Mouse (Mus musculus): Measurements from ENCODE around the gene Hs2st1. TPM values are rescaled to one million over a fixed set of nuclear protein-coding genes. Genes with fewer than 3 reads are reported as not detected.

Hs2st1 gene
- polyA plus RNA-seq, 1 experiment from 2014 or later: 15.3 TPM

DNA sequence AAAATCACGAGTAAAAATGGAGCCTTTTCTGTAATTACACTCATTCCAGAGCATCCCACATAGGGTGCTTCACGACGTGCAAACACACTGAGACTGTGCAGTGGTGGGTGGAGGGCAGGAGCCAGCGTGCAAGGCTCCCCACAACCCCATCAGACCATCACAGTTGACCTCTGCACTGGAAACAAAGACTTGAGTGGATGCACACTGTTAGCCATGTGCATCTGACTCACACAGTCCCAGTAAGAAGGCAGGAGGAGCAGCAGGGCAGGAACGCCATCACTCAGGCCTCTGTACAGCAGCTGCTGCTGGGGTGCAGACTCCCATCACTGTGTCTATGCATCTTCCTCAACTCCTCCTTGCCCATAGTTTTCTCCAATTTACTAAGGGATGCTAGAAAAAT is 75.1 kb downstream of the Hs2st1 start:
- H3K4me1 ChIP-seq: no peaks in the 10 kb centered on the region
- no peak for ATAC-seq (ENCODE audit: insufficient number of reproducible peaks, low FRiP score, low TSS enrichment, low read depth)
- no peaks in the 10 kb centered on the region for H3K27me3 ChIP-seq
- no peak overlapping the region for H3K4me3 ChIP-seq (replicated peaks)
- H3K9me3 ChIP-seq (replicated peaks): no peaks in the 10 kb centered on the region
- H3K36me3 ChIP-seq: no peaks in the 10 kb centered on the region
- H3K4me2 ChIP-seq (replicated peaks): no peak overlapping the region
- H3K9ac ChIP-seq: no peak overlapping the region
- 67% methylated on average over 5 of the region's 5 CpGs for WGBS
- no peak overlapping the region for H3K27ac ChIP-seq (replicated peaks)

DNA sequence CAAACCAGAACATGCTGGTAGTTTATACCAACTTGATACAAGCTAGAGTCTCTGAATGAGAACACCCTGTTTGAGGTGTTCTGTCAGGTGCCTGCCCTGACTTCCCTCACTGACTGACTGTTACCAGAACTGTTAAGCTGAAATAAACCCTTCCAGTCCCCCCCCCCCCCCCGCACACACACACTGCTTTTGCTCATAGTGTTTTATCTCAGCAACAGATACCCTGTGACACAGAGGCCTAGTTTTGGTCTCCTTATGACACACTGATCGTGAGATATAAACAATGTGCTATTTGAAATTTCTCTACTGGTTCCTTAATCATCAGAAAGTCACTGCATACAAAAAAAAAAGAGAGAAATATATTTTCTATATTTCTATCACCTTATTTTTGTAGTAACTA is 81.2 kb downstream of the Hs2st1 start:
- Histone ChIP-seq H3K27me3 (no peaks in the 10 kb centered on the region), H3K36me3 (no peaks in the 10 kb centered on the region), H3K9me3 (replicated peaks) (no peaks in the 10 kb centered on the region), H3K4me2 (replicated peaks) (no peak overlapping the region), H3K4me1 (no peaks in the 10 kb centered on the region), H3K9ac (no peak overlapping the region), H3K27ac (replicated peaks) (no peak overlapping the region), H3K4me3 (replicated peaks) (no peak overlapping the region)
- 84% methylated on average over 2 of the region's 2 CpGs for WGBS
- no peak for ATAC-seq (ENCODE audit: insufficient number of reproducible peaks, low FRiP score, low TSS enrichment, low read depth)

DNA sequence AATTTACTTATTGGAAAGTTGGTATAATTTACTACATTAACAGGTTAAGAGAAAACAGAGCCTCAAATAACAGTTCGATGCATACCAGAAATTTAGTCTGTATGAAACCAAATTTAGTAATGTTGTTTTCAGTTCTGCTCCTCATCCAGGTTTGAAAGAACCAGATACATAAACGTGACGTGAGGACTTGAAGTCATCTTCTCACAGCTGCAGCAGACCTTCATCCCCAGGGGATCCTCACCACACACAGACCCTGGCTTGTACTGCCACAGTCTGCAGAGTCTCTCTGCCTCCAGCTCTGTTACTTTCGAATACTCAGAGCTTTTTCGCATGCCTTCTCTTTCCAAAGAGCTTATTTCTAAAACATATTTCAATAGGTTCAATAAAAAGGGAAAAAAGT is 89.4 kb downstream of the Hs2st1 start:
- Histone ChIP-seq H3K9me3 (replicated peaks) (no peaks in the 10 kb centered on the region), H3K9ac (no peak overlapping the region), H3K4me1 (peaks cover 10% of the 10 kb centered on the region), H3K4me2 (replicated peaks) (no peak overlapping the region), H3K27me3 (no peaks in the 10 kb centered on the region), H3K36me3 (no peaks in the 10 kb centered on the region), H3K4me3 (replicated peaks) (no peak overlapping the region), H3K27ac (replicated peaks) (no peak overlapping the region)
- ATAC-seq (ENCODE audit: insufficient number of reproducible peaks, low FRiP score, low TSS enrichment, low read depth): no peak
- 58% methylated on average over 5 of the region's 5 CpGs for WGBS

DNA sequence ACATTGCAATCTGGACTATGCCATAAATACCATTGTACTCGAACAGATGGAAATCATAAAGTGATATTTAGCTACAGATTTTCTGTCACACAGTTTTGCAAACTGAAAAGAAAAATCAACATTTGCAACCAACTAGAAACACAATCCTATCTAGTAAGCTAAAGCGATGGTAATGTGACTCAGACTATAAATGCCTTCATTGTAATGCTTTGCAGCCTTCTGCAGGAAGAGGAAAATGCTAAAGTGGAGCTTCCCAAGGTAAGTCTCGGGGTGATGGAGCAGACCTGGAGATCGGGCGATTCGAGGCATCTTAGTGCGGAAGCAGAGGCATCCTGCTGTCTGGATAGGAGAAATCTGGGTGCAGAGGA is 91.6 kb downstream of the Hs2st1 start:
- Histone ChIP-seq H3K9ac (no peak overlapping the region), H3K27me3 (no peaks in the 10 kb centered on the region), H3K4me3 (replicated peaks) (no peak overlapping the region), H3K4me2 (replicated peaks) (no peak overlapping the region), H3K27ac (replicated peaks) (no peak overlapping the region), H3K4me1 (peaks cover 10% of the 10 kb centered on the region), H3K9me3 (replicated peaks) (no peaks in the 10 kb centered on the region), H3K36me3 (no peaks in the 10 kb centered on the region)
- ATAC-seq (ENCODE audit: insufficient number of reproducible peaks, low FRiP score, low TSS enrichment, low read depth): no peak
- 58% methylated on average over 7 of the region's 7 CpGs for WGBS

DNA sequence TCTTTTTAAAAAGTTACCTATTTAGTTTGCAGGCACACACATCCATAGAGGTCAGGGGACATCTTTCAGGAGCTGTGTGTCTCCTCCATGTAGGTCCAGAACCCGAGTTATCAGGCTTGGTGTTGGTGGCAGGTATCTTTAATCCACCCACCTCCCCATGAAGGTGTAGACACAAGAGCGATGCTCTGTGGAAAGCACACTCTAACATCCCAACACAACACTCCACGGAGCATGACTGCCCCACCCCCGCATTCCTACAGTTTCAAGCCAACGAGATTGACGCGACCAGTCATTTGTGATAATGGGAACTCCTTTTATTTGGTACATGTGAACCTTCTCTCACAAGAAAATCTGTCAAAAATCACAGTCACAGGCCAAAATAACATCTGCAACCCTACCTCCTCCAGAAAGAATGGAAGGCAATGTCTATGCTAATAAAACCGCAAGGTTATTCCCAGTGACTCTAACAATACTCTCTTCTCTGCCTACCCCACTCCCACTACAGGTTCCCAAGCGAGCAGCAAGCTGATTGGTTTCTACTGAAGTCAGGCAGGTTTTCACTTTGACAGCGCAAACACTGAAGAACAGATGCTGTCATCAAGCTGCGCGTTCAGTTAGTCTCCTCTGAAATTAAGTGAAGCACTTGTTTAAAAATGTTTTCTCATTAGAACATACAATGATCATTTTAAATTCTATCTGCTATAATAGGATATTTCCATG is 92.1 kb downstream of the Hs2st1 start:
- no peaks in the 10 kb centered on the region for H3K9me3 ChIP-seq (replicated peaks)
- no peaks in the 10 kb centered on the region for H3K36me3 ChIP-seq
- no peak overlapping the region for H3K27ac ChIP-seq (replicated peaks)
- no peak overlapping the region for H3K4me2 ChIP-seq (replicated peaks)
- ATAC-seq (ENCODE audit: insufficient number of reproducible peaks, low FRiP score, low TSS enrichment, low read depth): no peak
- peaks cover 10% of the 10 kb centered on the region for H3K4me1 ChIP-seq
- WGBS: 76% methylated on average over 12 of the region's 12 CpGs
- no peak overlapping the region for H3K4me3 ChIP-seq (replicated peaks)
- no peaks in the 10 kb centered on the region for H3K27me3 ChIP-seq
- no peak overlapping the region for H3K9ac ChIP-seq

DNA sequence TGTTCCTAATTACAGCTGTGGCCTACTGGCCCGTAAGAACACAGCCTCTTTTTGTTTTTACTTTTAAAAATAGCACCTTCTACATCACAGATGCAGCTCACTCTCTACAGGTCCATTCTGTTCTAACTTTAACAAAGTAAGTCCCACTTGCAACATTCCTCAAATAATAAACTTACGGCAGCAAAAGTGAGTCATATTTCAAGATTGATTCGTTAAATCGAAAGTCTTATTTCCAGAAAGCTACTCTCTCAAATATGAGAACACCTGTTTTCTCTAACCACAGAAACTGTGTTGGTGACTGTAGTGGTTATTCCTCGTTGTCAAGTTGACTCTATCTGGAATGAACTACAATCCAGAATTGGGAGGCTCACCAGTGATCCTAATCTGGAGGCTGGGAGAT is 94.1 kb downstream of the Hs2st1 start:
- Histone ChIP-seq H3K4me2 (replicated peaks) (no peak overlapping the region), H3K4me3 (replicated peaks) (no peak overlapping the region), H3K9ac (no peak overlapping the region), H3K36me3 (no peaks in the 10 kb centered on the region), H3K4me1 (peaks cover 16% of the 10 kb centered on the region), H3K27me3 (no peaks in the 10 kb centered on the region), H3K27ac (replicated peaks) (no peak overlapping the region), H3K9me3 (replicated peaks) (no peaks in the 10 kb centered on the region)
- no peak for ATAC-seq (ENCODE audit: insufficient number of reproducible peaks, low FRiP score, low TSS enrichment, low read depth)
- 85% methylated on average over 5 of the region's 5 CpGs for WGBS

DNA sequence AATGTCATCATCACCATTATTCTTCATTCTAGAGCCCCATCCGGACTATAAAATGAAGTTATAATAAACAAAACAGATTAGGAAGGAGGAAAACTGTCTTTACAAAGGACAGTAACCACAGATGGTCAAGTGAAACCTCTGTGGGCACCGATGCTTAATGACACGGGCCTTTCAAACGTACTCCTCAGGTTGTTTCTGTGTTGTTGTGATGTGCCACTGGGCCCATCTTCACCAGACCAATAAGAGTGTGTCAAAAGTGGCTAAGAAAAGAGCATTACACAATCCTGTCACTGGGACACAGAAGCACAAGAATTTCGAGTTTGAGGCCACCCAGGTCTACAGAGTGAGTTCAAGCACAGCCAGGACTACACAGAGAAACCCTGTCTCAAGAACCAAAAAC is 95.3 kb downstream of the Hs2st1 start:
- Histone ChIP-seq H3K4me3 (replicated peaks) (no peak overlapping the region), H3K4me1 (peaks cover 16% of the 10 kb centered on the region), H3K4me2 (replicated peaks) (no peak overlapping the region), H3K27ac (replicated peaks) (no peak overlapping the region), H3K27me3 (no peaks in the 10 kb centered on the region), H3K9ac (no peak overlapping the region), H3K9me3 (replicated peaks) (no peaks in the 10 kb centered on the region), H3K36me3 (no peaks in the 10 kb centered on the region)
- 85% methylated on average over 5 of the region's 5 CpGs for WGBS
- ATAC-seq (ENCODE audit: insufficient number of reproducible peaks, low FRiP score, low TSS enrichment, low read depth): no peak

DNA sequence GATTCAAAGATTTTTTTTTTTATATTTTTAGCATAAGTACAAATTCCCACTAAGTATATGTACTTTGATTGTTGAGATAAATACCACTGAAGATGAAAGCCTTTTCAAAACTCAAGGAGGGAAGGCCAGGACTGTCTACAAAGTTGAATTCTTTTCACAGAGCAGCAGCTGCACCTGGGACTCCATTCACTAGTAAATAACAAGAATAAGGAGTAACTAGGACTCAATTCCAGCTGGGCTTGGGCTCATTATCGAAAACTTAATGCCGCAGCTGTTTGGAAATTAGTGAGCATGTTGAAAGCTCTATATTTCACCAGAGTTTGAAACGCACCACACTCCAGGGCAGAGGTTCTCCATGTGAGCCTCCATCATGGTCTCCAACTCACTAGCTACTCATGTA is 98.0 kb downstream of the Hs2st1 start:
- no peaks in the 10 kb centered on the region for H3K27me3 ChIP-seq
- H3K36me3 ChIP-seq: no peaks in the 10 kb centered on the region
- no peak overlapping the region for H3K27ac ChIP-seq (replicated peaks)
- 0 out of 2 replicates have a peak, but pooled peaks cover 6% of the 10 kb centered on the region for H3K4me1 ChIP-seq
- H3K4me2 ChIP-seq (replicated peaks): no peak overlapping the region
- no peaks in the 10 kb centered on the region for H3K9me3 ChIP-seq (replicated peaks)
- WGBS: 80% methylated on average over 3 of the region's 3 CpGs
- no peak overlapping the region for H3K9ac ChIP-seq
- H3K4me3 ChIP-seq (replicated peaks): no peak overlapping the region
- no peak for ATAC-seq (ENCODE audit: insufficient number of reproducible peaks, low FRiP score, low TSS enrichment, low read depth)

DNA sequence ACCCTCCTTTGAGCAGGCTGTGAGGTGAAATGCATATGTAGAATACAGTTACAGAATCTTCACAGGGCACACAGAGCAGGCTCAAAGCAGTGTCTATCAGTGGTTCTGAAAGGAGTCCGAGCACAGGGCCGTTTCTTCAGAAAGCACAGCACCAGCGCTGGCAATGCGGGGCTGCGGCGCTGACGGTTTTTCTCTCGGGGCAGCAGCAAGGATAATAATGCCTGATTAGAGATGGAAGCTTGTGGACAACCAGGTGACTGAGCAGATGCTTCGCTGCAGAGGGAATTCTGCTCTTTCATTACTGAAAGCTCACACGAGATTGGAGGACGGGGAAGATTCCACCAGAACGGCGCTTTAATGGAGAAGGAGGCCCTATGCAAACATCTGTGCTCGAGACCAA is 99.1 kb downstream of the Hs2st1 start:
- Histone ChIP-seq H3K27ac (replicated peaks) (no peak overlapping the region), H3K4me1 (0 out of 2 replicates have a peak, but pooled peaks cover 6% of the 10 kb centered on the region), H3K27me3 (no peaks in the 10 kb centered on the region), H3K4me3 (replicated peaks) (no peak overlapping the region), H3K36me3 (no peaks in the 10 kb centered on the region), H3K9ac (no peak overlapping the region), H3K9me3 (replicated peaks) (no peaks in the 10 kb centered on the region), H3K4me2 (replicated peaks) (no peak overlapping the region)
- WGBS: 55% methylated on average over 14 of the region's 14 CpGs
- no peak for ATAC-seq (ENCODE audit: insufficient number of reproducible peaks, low FRiP score, low TSS enrichment, low read depth)

DNA sequence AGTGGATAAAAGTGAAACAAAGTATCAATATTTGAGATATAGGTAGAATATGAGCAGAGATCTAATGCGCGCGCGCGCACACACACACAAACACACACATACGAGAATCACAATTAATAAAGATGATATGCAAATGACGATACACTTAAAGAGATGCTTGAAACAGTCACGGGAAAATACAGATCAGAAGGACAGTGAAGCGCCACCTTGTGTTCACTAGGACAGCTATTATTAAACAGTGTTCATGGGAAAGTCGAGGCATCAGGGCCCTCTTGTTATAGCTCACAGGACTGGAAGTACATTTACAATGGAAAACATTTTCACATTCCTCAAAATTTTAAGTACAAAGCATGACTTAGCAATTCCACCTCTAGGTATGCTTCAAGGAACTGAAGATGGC is 102.5 kb downstream of the Hs2st1 start:
- H3K36me3 ChIP-seq: peaks cover 9% of the 10 kb centered on the region; the same call in 1 of the 2 replicates
- H3K4me3 ChIP-seq (replicated peaks): no peak overlapping the region
- no peaks in the 10 kb centered on the region for H3K27me3 ChIP-seq
- no peaks in the 10 kb centered on the region for H3K9me3 ChIP-seq (replicated peaks)
- 74% methylated on average over 10 of the region's 10 CpGs for WGBS
- H3K27ac ChIP-seq (replicated peaks): no peak overlapping the region
- H3K4me1 ChIP-seq: 0 out of 2 replicates have a peak, but pooled peaks cover 6% of the 10 kb centered on the region
- ATAC-seq (ENCODE audit: insufficient number of reproducible peaks, low FRiP score, low TSS enrichment, low read depth): no peak
- no peak overlapping the region for H3K4me2 ChIP-seq (replicated peaks)
- no peak overlapping the region for H3K9ac ChIP-seq

DNA sequence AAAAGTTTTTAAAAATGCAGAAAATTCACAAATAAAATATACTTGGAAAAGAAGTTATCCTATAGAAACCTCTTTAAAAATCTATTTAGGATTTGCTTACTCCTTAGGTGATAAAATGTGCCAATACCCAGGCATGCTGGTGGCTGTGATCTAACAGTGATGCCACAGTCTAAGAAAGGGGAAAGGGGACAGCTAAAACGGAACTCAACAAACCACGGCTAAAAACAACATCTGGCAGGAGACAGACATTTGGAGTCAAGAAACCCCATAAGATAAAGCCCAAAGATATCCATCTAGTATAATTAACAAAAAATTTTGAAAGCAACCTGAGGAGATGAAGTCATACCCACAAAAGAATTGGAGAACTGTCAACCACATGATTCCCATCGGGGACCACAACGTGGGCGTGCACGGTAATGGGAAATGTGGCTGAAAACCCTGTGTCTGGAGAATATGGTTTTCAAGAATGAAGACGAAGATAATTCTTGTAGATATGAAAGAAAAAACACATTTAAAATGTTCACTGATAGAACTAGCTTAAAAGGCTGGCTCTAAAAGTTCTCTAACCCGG is 103.8 kb downstream of the Hs2st1 start:
- Histone ChIP-seq H3K36me3 (peaks cover 10% of the 10 kb centered on the region; the same call in 1 of the 2 replicates), H3K9ac (no peak overlapping the region), H3K27me3 (no peaks in the 10 kb centered on the region), H3K9me3 (replicated peaks) (no peaks in the 10 kb centered on the region), H3K27ac (replicated peaks) (no peak overlapping the region), H3K4me3 (replicated peaks) (no peak overlapping the region), H3K4me2 (replicated peaks) (no peak overlapping the region), H3K4me1 (0 out of 2 replicates have a peak, but pooled peaks cover 1% of the 10 kb centered on the region)
- 70% methylated on average over 8 of the region's 8 CpGs for WGBS
- ATAC-seq (ENCODE audit: insufficient number of reproducible peaks, low FRiP score, low TSS enrichment, low read depth): no peak

DNA sequence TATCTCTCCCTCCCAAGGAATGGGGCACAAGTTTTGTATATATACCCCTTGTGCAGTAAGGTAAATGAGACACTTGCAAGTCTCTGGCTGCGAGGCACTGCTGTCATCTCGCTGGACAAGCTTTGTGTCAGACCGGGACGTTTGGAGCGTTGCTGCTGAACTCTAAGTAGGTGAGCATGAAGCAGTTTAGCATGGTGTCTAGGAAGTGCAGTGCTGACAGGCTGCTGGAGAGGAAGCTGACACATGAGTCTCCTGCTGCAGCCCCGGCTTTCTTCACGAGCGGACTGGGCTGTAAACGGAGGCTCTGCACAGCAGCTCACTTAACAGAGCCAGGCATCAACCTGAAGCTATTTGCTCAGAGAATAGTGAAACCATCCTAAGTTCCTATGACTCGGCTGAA is 107.3 kb downstream of the Hs2st1 start:
- H3K9ac ChIP-seq: no peak overlapping the region
- WGBS: 82% methylated on average over 10 of the region's 10 CpGs
- no peaks in the 10 kb centered on the region for H3K27me3 ChIP-seq
- H3K4me3 ChIP-seq (replicated peaks): no peak overlapping the region
- H3K4me1 ChIP-seq: no peaks in the 10 kb centered on the region
- H3K9me3 ChIP-seq (replicated peaks): no peaks in the 10 kb centered on the region
- peaks cover 10% of the 10 kb centered on the region; the same call in 1 of the 2 replicates for H3K36me3 ChIP-seq
- no peak overlapping the region for H3K4me2 ChIP-seq (replicated peaks)
- no peak for ATAC-seq (ENCODE audit: insufficient number of reproducible peaks, low FRiP score, low TSS enrichment, low read depth)
- H3K27ac ChIP-seq (replicated peaks): no peak overlapping the region
